Mouse (Mus musculus) intestine, embryonic 15.5 days (tissue): ENCODE results near the gene Gsc. TPM values are rescaled to one million over a fixed set of nuclear protein-coding genes. Genes with fewer than 3 reads are reported as not detected.
"Not testable (repeated sequence)": the region's sequence is repeated elsewhere in the genome, so short reads cannot be mapped to it uniquely, and the experiment has no call there.

Experiments
- ATAC-seq: fragments of 200-750 bp; cut with Nextera tagmentation; 2 replicates; pipeline ENCODE4 v1.8.0; 2017; ENCODE audit warnings: moderate TSS enrichment, moderate library complexity
- H3K27ac ChIP-seq: fragments of 300-500 bp; sonication (generic); 2 replicates; pipeline ENCODE4 v1.5.1; 2015; ENCODE audit warnings: mild to moderate bottlenecking, inconsistent platforms
- H3K27me3 ChIP-seq: fragments of 300-500 bp; sonication (generic); replicated peaks from 2 replicates; pipeline ENCODE4 v1.6.1; 2015; ENCODE audit warnings: inconsistent platforms
- H3K36me3 ChIP-seq: fragments of 300-500 bp; sonication (generic); 2 replicates; pipeline ENCODE4 v1.6.1; 2015; ENCODE audit warnings: inconsistent platforms
- H3K4me1 ChIP-seq: fragments of 300-500 bp; sonication (generic); replicated peaks from 2 replicates; pipeline ENCODE4 v1.6.1; 2015; ENCODE audit warnings: inconsistent platforms
- H3K4me2 ChIP-seq: fragments of 300-500 bp; sonication (generic); replicated peaks from 2 replicates; pipeline ENCODE4 v1.6.1; 2015; ENCODE audit warnings: mild to moderate bottlenecking, inconsistent platforms
- H3K4me3 ChIP-seq: fragments of 300-500 bp; sonication (generic); replicated peaks from 2 replicates; pipeline ENCODE4 v1.5.1; 2015; ENCODE audit warnings: inconsistent platforms
- H3K9ac ChIP-seq: fragments of 300-500 bp; sonication (generic); 2 replicates; pipeline ENCODE4 v1.6.1; 2015; ENCODE audit warnings: inconsistent platforms
- H3K9me3 ChIP-seq: fragments of 300-500 bp; sonication (generic); 2 replicates; pipeline ENCODE4 v1.6.1; 2016; ENCODE audit warnings: inconsistent platforms
- WGBS: fragments of 180-500 bp; shearing (Covaris S2); methylation state at CpG from one replicate; pipeline ENCODE4 v1.1.7; 2015; 5-methylcytosine and 5-hydroxymethylcytosine counted together
- polyA plus RNA-seq: library from polyadenylated mRNA; unstranded; fragments of >200 nt; fragmentation: Nextera tagmentation; extraction: Ambion mirVana; gene quantifications from 2 replicates; pipeline ENCODE4 v1.2.1, GENCODE M21; 2015

Gsc gene
- polyA plus RNA-seq, 1 experiment from 2014 or later = 0.40 TPM

- not testable (repeated sequence) for ATAC-seq, H3K36me3 ChIP-seq, H3K27ac ChIP-seq, H3K4me3 ChIP-seq, H3K4me1 ChIP-seq, H3K27me3 ChIP-seq, H3K4me2 ChIP-seq, H3K9me3 ChIP-seq, H3K9ac ChIP-seq
- WGBS = 82% methylated on average over 25 of the region's 25 CpGs
Measured at GRCm38 (mm10) chr12:104447056-104447455, 26.1 kb downstream of the Gsc start.

DNA sequence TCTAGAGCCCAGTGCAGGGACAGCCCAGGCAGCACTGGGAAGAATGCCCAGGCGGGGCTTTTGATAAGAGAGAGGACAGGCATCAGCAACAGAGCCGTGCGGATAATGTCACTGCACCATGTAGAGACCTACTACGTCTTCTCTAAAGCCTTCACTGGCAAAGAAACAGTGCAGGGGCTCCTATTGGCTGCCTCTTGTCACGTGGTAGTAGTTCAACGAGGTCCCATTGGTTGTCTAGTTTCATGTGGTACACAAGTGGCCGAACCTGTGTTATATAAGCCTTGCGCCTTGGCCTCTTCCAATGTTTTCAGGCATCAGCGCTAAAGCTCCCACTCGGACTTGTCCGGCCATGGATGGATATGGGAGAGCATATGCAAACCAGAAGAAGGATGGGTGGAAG lies 29.4 kb downstream of the Gsc start:
- 87% methylated on average over 11 of the region's 11 CpGs for WGBS
- ATAC-seq = no peak
- H3K36me3 ChIP-seq = no peaks in the 10 kb centered on the region
- H3K4me3 ChIP-seq = no peak overlapping the region
- no peak overlapping the region for H3K9ac ChIP-seq
- H3K4me2 ChIP-seq = no peak overlapping the region
- no peaks in the 10 kb centered on the region for H3K9me3 ChIP-seq
- H3K4me1 ChIP-seq = no peaks in the 10 kb centered on the region
- no peak overlapping the region for H3K27ac ChIP-seq
- H3K27me3 ChIP-seq = no peaks in the 10 kb centered on the region

DNA sequence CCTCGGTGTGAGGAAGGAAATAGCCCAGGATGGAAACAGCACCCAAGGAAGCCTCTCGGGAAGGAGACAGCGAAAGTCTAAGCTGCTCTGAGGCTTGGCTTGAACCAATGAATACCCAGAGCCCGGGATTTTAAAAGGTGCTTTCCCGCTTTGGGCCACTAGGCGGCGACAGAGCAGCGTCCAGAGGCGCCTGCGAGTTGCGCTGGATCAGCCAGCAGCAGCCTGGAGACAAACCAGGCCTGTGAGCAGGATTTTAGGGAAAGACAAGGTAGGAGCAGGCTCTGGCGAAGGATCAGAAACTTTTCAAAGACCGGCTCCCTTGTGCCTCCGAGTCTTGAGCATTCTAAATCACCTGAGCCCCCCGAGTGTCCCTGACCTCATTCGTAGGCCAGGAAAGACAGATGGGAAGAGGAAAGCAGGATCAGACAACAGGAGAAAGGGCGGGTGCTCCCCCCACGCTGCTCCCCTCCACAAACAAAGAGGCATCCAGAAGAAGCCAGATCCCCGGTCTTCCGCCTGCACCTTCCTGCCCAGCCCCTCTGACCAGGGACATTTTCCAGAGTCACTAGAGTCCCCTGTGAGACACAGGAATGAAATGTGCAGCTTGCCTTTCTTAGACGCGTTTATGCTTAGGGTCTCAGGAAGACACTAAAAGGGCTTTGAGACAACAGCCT lies 32.9 kb downstream of the Gsc start:
- Histone ChIP-seq H3K4me2 (no peak overlapping the region), H3K9ac (no peak overlapping the region), H3K4me3 (no peak overlapping the region), H3K27me3 (no peaks in the 10 kb centered on the region), H3K27ac (no peak overlapping the region), H3K9me3 (no peaks in the 10 kb centered on the region), H3K4me1 (no peaks in the 10 kb centered on the region), H3K36me3 (no peaks in the 10 kb centered on the region)
- ATAC-seq = peak; percentile 66
- 11% methylated on average over 22 of the region's 22 CpGs for WGBS

GRCm38 (mm10) chr12:104433951-104434735 lies 39.0 kb downstream of the Gsc start:
- no peaks in the 10 kb centered on the region for H3K36me3 ChIP-seq
- no peak overlapping the region for H3K4me3 ChIP-seq
- no peak overlapping the region for H3K9ac ChIP-seq
- 60% methylated on average over 20 of the region's 20 CpGs for WGBS
- H3K27me3 ChIP-seq = no peaks in the 10 kb centered on the region; the same call in 1 of the 2 replicates
- H3K4me2 ChIP-seq = no peak overlapping the region
- 0 out of 2 replicates have a peak, but pooled peaks cover 2% of the 10 kb centered on the region for H3K4me1 ChIP-seq
- H3K9me3 ChIP-seq = no peaks in the 10 kb centered on the region
- H3K27ac ChIP-seq = no peak overlapping the region
- ATAC-seq = peak; percentile 34; the same call in 1 of the 2 replicates

- Histone ChIP-seq H3K27ac (no peak overlapping the region), H3K4me1 (0 out of 2 replicates have a peak, but pooled peaks cover 2% of the 10 kb centered on the region), H3K4me3 (no peak overlapping the region), H3K27me3 (no peaks in the 10 kb centered on the region; the same call in 1 of the 2 replicates), H3K36me3 (no peaks in the 10 kb centered on the region), H3K4me2 (no peak overlapping the region), H3K9ac (no peak overlapping the region), H3K9me3 (no peaks in the 10 kb centered on the region)
- 0 out of 2 replicates have a peak, but pooled peaks have one; percentile 55 for ATAC-seq
- 49% methylated on average over 7 of the region's 7 CpGs for WGBS
Measured at GRCm38 (mm10) chr12:104433214-104433613, 39.9 kb downstream of the Gsc start.

GRCm38 (mm10) chr12:104431359-104431758 lies 41.8 kb downstream of the Gsc start:
- WGBS = 56% methylated on average over 10 of the region's 10 CpGs
- H3K27me3 ChIP-seq = no peaks in the 10 kb centered on the region; the same call in 1 of the 2 replicates
- H3K36me3 ChIP-seq = no peaks in the 10 kb centered on the region
- H3K9ac ChIP-seq = no peak overlapping the region
- no peak overlapping the region for H3K27ac ChIP-seq
- no peak for ATAC-seq
- H3K4me2 ChIP-seq = no peak overlapping the region
- H3K9me3 ChIP-seq = no peaks in the 10 kb centered on the region
- 0 out of 2 replicates have a peak, but pooled peaks cover 2% of the 10 kb centered on the region for H3K4me1 ChIP-seq
- no peak overlapping the region for H3K4me3 ChIP-seq

GRCm38 (mm10) chr12:104426915-104427314 lies 46.2 kb downstream of the Gsc start:
- 0 out of 2 replicates have a peak, but pooled peaks have one; percentile 23 for ATAC-seq
- no peak overlapping the region for H3K9ac ChIP-seq
- WGBS = 4% methylated on average over 7 of the region's 7 CpGs

GRCm38 (mm10) chr12:104425591-104425990 lies 47.5 kb downstream of the Gsc start:
- no peaks in the 10 kb centered on the region for H3K9me3 ChIP-seq
- no peak overlapping the region for H3K27ac ChIP-seq
- H3K4me2 ChIP-seq = no peak overlapping the region
- no peak for ATAC-seq
- no peak overlapping the region for H3K4me3 ChIP-seq
- H3K9ac ChIP-seq = no peak overlapping the region
- 72% methylated on average over 3 of the region's 3 CpGs for WGBS
- no peaks in the 10 kb centered on the region for H3K36me3 ChIP-seq
- 0 out of 2 replicates have a peak, but pooled peaks cover 3% of the 10 kb centered on the region for H3K27me3 ChIP-seq
- no peaks in the 10 kb centered on the region for H3K4me1 ChIP-seq

More at GRCm38 (mm10) chr12:104426915-104427314, 46.2 kb downstream of the Gsc start:
- Histone ChIP-seq H3K27ac (no peak overlapping the region), H3K36me3 (no peaks in the 10 kb centered on the region), H3K27me3 (0 out of 2 replicates have a peak, but pooled peaks cover 3% of the 10 kb centered on the region), H3K4me2 (no peak overlapping the region), H3K4me3 (no peak overlapping the region), H3K9me3 (no peaks in the 10 kb centered on the region), H3K4me1 (no peaks in the 10 kb centered on the region)

DNA sequence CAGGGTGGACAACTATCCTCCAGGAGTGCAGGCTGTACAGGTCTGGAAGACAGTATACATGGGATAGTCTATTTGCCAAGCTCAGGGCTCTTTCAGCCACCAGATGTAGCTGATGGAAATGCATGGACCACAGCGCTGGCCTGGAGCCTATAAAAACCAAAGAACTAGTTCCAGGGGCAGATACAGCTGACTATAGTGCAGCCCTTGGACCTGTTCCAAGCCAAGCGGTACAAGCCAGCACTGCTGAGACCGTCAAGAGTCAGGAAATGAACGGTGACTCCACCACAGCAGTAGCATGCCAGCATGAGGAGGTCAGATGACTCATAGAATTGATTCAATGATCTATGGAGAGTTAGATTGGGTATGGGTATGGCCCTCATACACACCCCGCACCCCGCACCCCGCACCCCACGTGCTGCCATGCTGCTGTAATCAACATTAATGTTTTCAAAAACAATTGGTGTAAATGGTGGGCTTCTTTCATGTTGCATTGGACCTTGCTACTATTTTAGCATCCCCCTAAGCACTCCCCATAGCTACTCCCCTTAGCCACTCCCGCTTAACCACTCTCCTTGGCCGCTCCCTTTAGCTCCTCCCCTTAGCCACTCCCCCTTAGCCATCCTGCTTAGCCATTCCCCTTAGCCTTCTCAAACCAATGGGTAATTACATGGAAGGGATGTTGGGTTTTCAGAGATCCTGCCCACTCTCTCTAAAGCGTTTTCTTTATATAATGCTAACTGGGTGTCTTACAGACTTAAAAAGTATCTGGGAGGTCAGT lies 50.3 kb downstream of the Gsc start:
- H3K9me3 ChIP-seq = no peaks in the 10 kb centered on the region
- no peak overlapping the region for H3K4me2 ChIP-seq
- WGBS = 62% methylated on average over 11 of the region's 11 CpGs
- no peak overlapping the region for H3K4me3 ChIP-seq
- no peaks in the 10 kb centered on the region for H3K36me3 ChIP-seq
- H3K9ac ChIP-seq = no peak overlapping the region
- no peak overlapping the region for H3K27ac ChIP-seq
- H3K27me3 ChIP-seq = peaks cover 5% of the 10 kb centered on the region; the same call in 1 of the 2 replicates
- no peak for ATAC-seq
- no peaks in the 10 kb centered on the region for H3K4me1 ChIP-seq

Other genes starting within 250 kb of the Gsc start
- gene Serpina3g, start 237.1 kb downstream of the Gsc start, polyA plus RNA-seq = 4.9 and 5.0 TPM in 2 replicates
- gene Serpina3i, start 210.2 kb downstream of the Gsc start, polyA plus RNA-seq = 0.16 TPM in 1 of 2 replicates, not detected in the other
- gene Serpina3j, start 158.8 kb downstream of the Gsc start, polyA plus RNA-seq = not detected in 2 replicates
- not detected in 2 replicates for gene Serpina3k, start 134.8 kb downstream of the Gsc start, polyA plus RNA-seq
- not detected in 2 replicates for gene Serpina3m, start 134.8 kb downstream of the Gsc start, polyA plus RNA-seq
- gene Serpina3n, start 66.6 kb downstream of the Gsc start, polyA plus RNA-seq = 0.08 and 0.11 TPM in 2 replicates